Mouse (Mus musculus) forebrain, embryonic 15.5 days (tissue): ENCODE measurements around the gene Nars2. TPM values are rescaled to one million over a fixed set of nuclear protein-coding genes. Genes with fewer than 3 reads are reported as not detected.
"Not testable (repeated sequence)": the region's sequence is repeated elsewhere in the genome, so short reads cannot be mapped to it uniquely, and the experiment has no call there.

ENCODE experiments used
- ATAC-seq: fragments of 200-750 bp; cut with Nextera tagmentation; replicated peaks from 2 replicates; pipeline ENCODE4 v1.8.0; 2017; ENCODE audit warnings: mild to moderate bottlenecking, moderate TSS enrichment, moderate library complexity
- H3K27ac ChIP-seq: fragments of 300-500 bp; sonication (generic); replicated peaks from 2 replicates; pipeline ENCODE4 v1.5.1; 2015; ENCODE audit warnings: mild to moderate bottlenecking, inconsistent platforms
- H3K27me3 ChIP-seq: fragments of 300-500 bp; sonication (generic); 2 replicates; pipeline ENCODE4 v1.6.1; 2015; ENCODE audit warnings: inconsistent platforms
- H3K36me3 ChIP-seq: fragments of 300-500 bp; sonication (generic); 2 replicates; pipeline ENCODE4 v1.6.1; 2015; ENCODE audit warnings: mild to moderate bottlenecking, inconsistent platforms
- H3K4me1 ChIP-seq: fragments of 300-500 bp; sonication (generic); 2 replicates; pipeline ENCODE4 v1.6.1; 2015; ENCODE audit warnings: inconsistent platforms
- H3K4me2 ChIP-seq: fragments of 300-500 bp; sonication (generic); replicated peaks from 2 replicates; pipeline ENCODE4 v1.6.1; 2015; ENCODE audit warnings: mild to moderate bottlenecking, inconsistent platforms
- H3K4me3 ChIP-seq: fragments of 300-500 bp; sonication (generic); 2 replicates; pipeline ENCODE4 v1.5.1; 2015; ENCODE audit warnings: mild to moderate bottlenecking, inconsistent platforms
- H3K9ac ChIP-seq: fragments of 300-500 bp; sonication (generic); replicated peaks from 2 replicates; pipeline ENCODE4 v1.6.1; 2015; ENCODE audit warnings: mild to moderate bottlenecking, inconsistent platforms
- H3K9me3 ChIP-seq: fragments of 300-500 bp; sonication (generic); 2 replicates; pipeline ENCODE4 v1.6.1; 2016; ENCODE audit warnings: inconsistent platforms
- WGBS: fragments of 180-500 bp; shearing (Covaris S2); methylation state at CpG from one replicate; pipeline ENCODE4 v1.1.7; 2015; ENCODE audit warnings: mixed read lengths; 5-methylcytosine and 5-hydroxymethylcytosine counted together
- polyA plus RNA-seq: library from polyadenylated mRNA; unstranded; fragments of >200 nt; fragmentation: Nextera tagmentation; extraction: Ambion mirVana; gene quantifications from 2 replicates; pipeline ENCODE4 v1.2.1, GENCODE M21; 2015

Nars2 gene
- polyA plus RNA-seq, 1 experiment from 2014 or later = 24.1 TPM

DNA sequence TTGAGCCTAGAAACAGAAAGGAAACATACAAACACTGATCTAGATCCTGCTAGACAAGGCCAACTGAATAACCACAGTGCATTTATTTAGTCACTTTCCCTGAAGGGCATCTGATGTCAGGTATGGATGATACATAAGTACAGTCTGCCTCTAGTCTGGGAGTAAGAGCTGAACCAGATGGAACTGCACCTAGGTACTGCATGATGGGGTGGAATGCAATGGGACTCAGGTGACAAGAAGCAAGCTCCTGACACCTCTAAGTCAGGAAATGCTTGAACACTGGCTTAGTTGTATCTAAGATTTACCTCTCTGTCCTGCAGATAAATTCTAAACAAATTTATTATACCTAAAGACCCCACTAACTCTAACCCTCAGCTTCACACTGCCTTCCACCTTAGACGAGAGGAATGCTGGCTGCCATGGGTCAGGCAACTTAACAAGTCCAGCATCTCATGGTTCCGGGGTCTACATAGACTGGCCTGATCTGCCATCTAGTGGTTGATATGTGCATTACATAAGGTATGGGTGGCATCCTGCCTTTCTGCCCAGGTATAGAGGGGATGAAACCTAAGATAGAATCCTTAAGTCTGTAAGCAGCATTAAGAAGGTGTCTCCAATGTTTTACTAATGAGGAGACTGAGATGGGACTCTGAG lies 35.7 kb upstream of the Nars2 start:
- H3K4me1 ChIP-seq = 0 out of 2 replicates have a peak, but pooled peaks cover 5% of the 10 kb centered on the region
- H3K27me3 ChIP-seq = no peaks in the 10 kb centered on the region
- no peak overlapping the region for H3K9ac ChIP-seq
- H3K4me3 ChIP-seq = no peak overlapping the region
- 0% methylated on average over 2 of the region's 2 CpGs for WGBS
- peak; percentile 67 for ATAC-seq
- no peak overlapping the region for H3K27ac ChIP-seq
- H3K9me3 ChIP-seq = no peaks in the 10 kb centered on the region
- H3K36me3 ChIP-seq = no peaks in the 10 kb centered on the region
- H3K4me2 ChIP-seq = no peak overlapping the region

GRCm38 (mm10) chr7:96920447-96921095 lies 30.7 kb upstream of the Nars2 start:
- H3K4me1 ChIP-seq = 0 out of 2 replicates have a peak, but pooled peaks cover 5% of the 10 kb centered on the region
- no peak overlapping the region for H3K27ac ChIP-seq
- H3K4me3 ChIP-seq = no peak overlapping the region
- ATAC-seq = peak; percentile 63; the same call in 1 of the 2 replicates
- no peaks in the 10 kb centered on the region for H3K9me3 ChIP-seq
- WGBS = 35% methylated on average over 7 of the region's 7 CpGs
- H3K9ac ChIP-seq = no peak overlapping the region
- no peaks in the 10 kb centered on the region for H3K27me3 ChIP-seq
- no peak overlapping the region for H3K4me2 ChIP-seq
- no peaks in the 10 kb centered on the region for H3K36me3 ChIP-seq

- H3K4me2 ChIP-seq = no peak overlapping the region
- H3K9me3 ChIP-seq = no peaks in the 10 kb centered on the region
- no peak overlapping the region for H3K9ac ChIP-seq
- H3K4me1 ChIP-seq = 0 out of 2 replicates have a peak, but pooled peaks cover 5% of the 10 kb centered on the region
- H3K36me3 ChIP-seq = no peaks in the 10 kb centered on the region
- WGBS = 95% methylated on average over 2 of the region's 2 CpGs
- H3K27me3 ChIP-seq = no peaks in the 10 kb centered on the region
- no peak overlapping the region for H3K4me3 ChIP-seq
- H3K27ac ChIP-seq = no peak overlapping the region
- ATAC-seq = no peak
These were observed 28.4 kb upstream of the Nars2 start for GRCm38 (mm10) chr7:96922927-96923326.

- Histone ChIP-seq H3K4me1 (no peaks in the 10 kb centered on the region), H3K27ac (no peak overlapping the region), H3K9ac (no peak overlapping the region), H3K36me3 (no peaks in the 10 kb centered on the region), H3K27me3 (no peaks in the 10 kb centered on the region), H3K9me3 (no peaks in the 10 kb centered on the region), H3K4me3 (no peak overlapping the region), H3K4me2 (no peak overlapping the region)
- no peak for ATAC-seq
- WGBS = 7% methylated on average over 5 of the region's 5 CpGs
These were observed 7.5 kb upstream of the Nars2 start for GRCm38 (mm10) chr7:96943715-96944377.

DNA sequence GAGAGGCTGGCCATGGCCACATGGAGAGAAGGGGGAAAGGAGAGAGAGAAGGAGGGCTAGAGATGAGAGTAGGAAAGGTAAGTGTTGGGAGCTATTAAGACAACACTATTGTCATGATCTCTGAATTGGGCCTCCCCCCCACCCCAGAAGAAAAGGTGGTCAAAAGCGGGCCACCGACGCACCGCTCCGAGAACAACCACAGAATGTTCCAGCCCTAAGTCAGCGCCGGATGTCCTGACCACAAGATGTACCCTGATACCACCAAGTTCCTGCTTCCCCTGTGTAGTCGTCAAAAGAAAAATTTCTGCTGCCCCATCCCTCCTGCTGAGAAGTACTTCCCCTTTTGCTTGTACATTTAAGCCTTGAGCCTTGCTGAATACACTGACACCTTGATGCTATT lies 4.8 kb upstream of the Nars2 start:
- H3K4me2 ChIP-seq, H3K36me3 ChIP-seq, H3K9ac ChIP-seq, H3K4me1 ChIP-seq, H3K9me3 ChIP-seq, H3K27me3 ChIP-seq, ATAC-seq, H3K27ac ChIP-seq, H3K4me3 ChIP-seq: not testable (repeated sequence)
- WGBS = 91% methylated on average over 8 of the region's 8 CpGs

- WGBS = 33% methylated on average over 5 of the region's 5 CpGs
- H3K36me3 ChIP-seq = no peaks in the 10 kb centered on the region
These were observed 789 bp downstream of the Nars2 start for GRCm38 (mm10) chr7:96952094-96952493.

GRCm38 (mm10) chr7:96959168-96959567 lies 7.9 kb downstream of the Nars2 start:
- 0 out of 2 replicates have a peak, but pooled peaks cover 2% of the 10 kb centered on the region for H3K4me1 ChIP-seq
- H3K4me2 ChIP-seq = no peak overlapping the region
- H3K9me3 ChIP-seq = no peaks in the 10 kb centered on the region
- no peak for ATAC-seq
- H3K27me3 ChIP-seq = no peaks in the 10 kb centered on the region
- WGBS = 95% methylated on average over 5 of the region's 5 CpGs
- no peak overlapping the region for H3K27ac ChIP-seq
- H3K36me3 ChIP-seq = peaks cover 6% of the 10 kb centered on the region; the same call in 1 of the 2 replicates
- no peak overlapping the region for H3K9ac ChIP-seq
- no peak overlapping the region for H3K4me3 ChIP-seq

More at GRCm38 (mm10) chr7:96952094-96952493, 789 bp downstream of the Nars2 start:
- ATAC-seq = no peak
- Histone ChIP-seq H3K27ac (no peak overlapping the region), H3K4me2 (peak overlapping the region; percentile 74), H3K4me1 (peaks cover 24% of the 10 kb centered on the region), H3K9me3 (no peaks in the 10 kb centered on the region), H3K4me3 (peak overlapping the region; percentile 71), H3K9ac (peak overlapping the region; percentile 79), H3K27me3 (no peaks in the 10 kb centered on the region)

- no peak for ATAC-seq
These were observed 15.9 kb downstream of the Nars2 start for GRCm38 (mm10) chr7:96967188-96967587.

DNA sequence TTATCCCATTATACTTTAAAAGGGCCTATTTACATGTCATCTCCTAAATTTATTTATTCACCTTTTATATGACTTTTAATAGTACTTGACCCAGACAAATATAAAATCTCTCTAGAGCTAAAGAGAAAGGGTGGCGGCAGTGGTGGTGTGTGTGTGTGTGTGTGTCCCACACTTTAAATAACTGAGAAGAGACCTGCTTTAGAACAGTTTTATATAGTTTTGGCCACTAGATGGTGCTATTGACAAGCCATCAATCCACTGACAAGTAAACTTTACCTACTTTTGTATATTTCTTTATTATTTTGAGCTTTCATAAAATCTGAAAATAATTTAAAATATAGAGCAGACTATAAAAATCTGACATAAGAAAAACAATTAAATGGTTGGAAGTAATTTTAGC lies 19.1 kb downstream of the Nars2 start:
- H3K4me3 ChIP-seq = no peak overlapping the region
- no peaks in the 10 kb centered on the region for H3K36me3 ChIP-seq
- WGBS = 17% methylated on average over 1 of the region's 1 CpGs
- H3K9me3 ChIP-seq = no peaks in the 10 kb centered on the region
- no peak overlapping the region for H3K9ac ChIP-seq
- no peak overlapping the region for H3K27ac ChIP-seq
- 0 out of 2 replicates have a peak, but pooled peaks have one; percentile 53 for ATAC-seq
- peaks cover 10% of the 10 kb centered on the region for H3K4me1 ChIP-seq
- H3K27me3 ChIP-seq = no peaks in the 10 kb centered on the region
- no peak overlapping the region for H3K4me2 ChIP-seq

More at GRCm38 (mm10) chr7:96967188-96967587, 15.9 kb downstream of the Nars2 start:
- 34% methylated on average over 3 of the region's 3 CpGs for WGBS
- H3K4me1 ChIP-seq = peaks cover 10% of the 10 kb centered on the region
- no peak overlapping the region for H3K27ac ChIP-seq
- no peak overlapping the region for H3K4me3 ChIP-seq
- H3K36me3 ChIP-seq = no peaks in the 10 kb centered on the region
- no peaks in the 10 kb centered on the region for H3K9me3 ChIP-seq
- no peaks in the 10 kb centered on the region for H3K27me3 ChIP-seq
- H3K4me2 ChIP-seq = no peak overlapping the region
- H3K9ac ChIP-seq = no peak overlapping the region

DNA sequence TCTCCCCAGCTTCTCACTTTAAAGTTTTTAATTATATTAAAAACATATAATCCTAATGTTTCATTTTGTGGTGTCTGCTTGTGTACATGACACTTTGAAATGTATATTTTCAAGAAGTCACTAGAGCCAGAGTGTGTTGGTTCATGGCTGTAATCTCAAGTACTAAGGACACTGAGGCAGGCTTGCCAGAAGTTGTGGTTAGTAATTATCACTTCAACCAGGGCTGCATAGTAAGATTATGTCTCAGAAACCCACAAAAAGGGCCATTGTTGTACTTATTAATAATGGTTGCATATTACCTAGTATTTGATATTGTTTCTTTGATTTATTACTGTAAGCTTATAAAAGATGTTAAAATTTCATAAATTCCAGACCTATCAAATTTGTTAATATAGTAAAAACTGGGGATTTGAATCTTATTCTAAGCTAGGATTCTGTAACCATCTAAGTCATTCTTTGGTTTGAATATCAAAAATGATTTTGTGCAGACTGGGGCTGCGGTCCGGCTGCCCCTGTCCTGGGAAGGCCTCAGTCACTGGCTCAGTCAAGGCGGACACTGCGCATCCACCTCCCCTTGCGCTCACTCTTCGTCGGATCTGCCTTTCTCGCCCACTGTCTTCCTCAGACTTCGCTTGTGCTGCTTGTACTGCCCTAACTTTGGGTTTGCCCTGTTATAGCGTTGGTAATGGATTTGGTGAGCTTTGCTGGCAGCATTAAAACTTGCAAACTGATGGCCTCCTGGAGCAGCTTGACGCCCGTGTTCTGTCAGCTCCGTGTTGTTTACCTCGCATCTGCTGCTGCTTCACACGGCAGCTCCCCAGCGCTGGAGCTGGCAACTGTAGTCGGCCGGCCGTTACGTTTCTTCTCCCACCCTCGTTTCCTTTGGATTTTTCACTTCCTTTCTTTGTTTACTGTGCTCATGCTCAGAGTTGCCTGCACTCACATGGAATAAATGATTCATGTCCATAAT lies 20.0 kb downstream of the Nars2 start:
- Histone ChIP-seq H3K4me3 (no peak overlapping the region), H3K27ac (no peak overlapping the region), H3K36me3 (no peaks in the 10 kb centered on the region), H3K4me2 (no peak overlapping the region), H3K9ac (no peak overlapping the region), H3K4me1 (peaks cover 10% of the 10 kb centered on the region), H3K9me3 (no peaks in the 10 kb centered on the region), H3K27me3 (no peaks in the 10 kb centered on the region)
- 65% methylated on average over 21 of the region's 21 CpGs for WGBS
- ATAC-seq = no peak

- Histone ChIP-seq H3K27ac (no peak overlapping the region), H3K9me3 (no peaks in the 10 kb centered on the region), H3K9ac (no peak overlapping the region), H3K27me3 (no peaks in the 10 kb centered on the region), H3K4me2 (no peak overlapping the region), H3K4me1 (0 out of 2 replicates have a peak, but pooled peaks cover 5% of the 10 kb centered on the region), H3K36me3 (no peaks in the 10 kb centered on the region), H3K4me3 (no peak overlapping the region)
- WGBS = 83% methylated on average over 8 of the region's 8 CpGs
- ATAC-seq = no peak
These were observed 21.0 kb downstream of the Nars2 start for GRCm38 (mm10) chr7:96972138-96972904.
